Mouse (Mus musculus) brain, embryonic 18.5 days (tissue): ENCODE results near the gene Esrrg.

ENCODE experiments used
- DNase-seq: peaks from one replicate; pipeline ENCODE4 v3.0.0-alpha.2; 2012; ENCODE audit warnings: low read depth, low spot score

Esrrg gene

DNA sequence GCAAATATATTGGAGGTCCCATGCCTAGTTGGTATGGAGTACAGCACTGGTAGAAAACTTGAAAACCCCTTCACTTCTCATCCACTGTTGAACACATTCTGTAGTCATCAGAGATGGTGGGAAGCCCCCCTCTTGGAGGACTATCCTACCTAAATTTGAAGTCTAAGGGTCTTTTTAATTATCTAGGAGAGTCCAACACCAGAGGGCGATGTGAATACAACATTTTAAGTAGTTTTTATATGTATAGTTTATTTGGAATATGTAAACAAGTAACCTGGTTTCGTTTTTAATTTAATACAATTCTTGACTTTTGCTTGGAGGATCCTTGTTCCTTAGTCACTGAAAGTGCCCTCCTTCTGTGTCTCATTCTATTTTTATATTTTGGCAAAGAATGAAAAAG, 372.4 kb downstream of the Esrrg start:
- DNase-seq: no peak

DNA sequence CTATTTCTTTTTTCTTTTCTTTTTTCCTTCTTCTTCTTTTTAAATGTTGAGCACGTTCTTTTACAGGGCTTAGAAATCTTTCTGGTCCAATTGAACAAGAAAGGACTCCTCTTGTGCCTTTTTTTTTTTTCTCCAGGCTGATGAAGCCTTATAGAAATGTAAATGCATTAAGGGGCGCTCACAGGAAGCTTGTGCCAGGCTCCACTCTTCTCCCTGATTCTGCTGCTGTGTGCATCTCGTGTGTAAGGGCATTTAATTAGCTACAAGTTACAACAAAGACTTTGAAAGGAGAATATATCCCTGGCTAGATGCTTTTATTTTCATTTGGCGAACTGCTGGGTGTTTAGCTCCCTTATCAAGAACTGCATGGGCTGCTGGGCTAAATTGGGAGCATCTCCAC, 374.6 kb downstream of the Esrrg start:
- no peak for DNase-seq

DNA sequence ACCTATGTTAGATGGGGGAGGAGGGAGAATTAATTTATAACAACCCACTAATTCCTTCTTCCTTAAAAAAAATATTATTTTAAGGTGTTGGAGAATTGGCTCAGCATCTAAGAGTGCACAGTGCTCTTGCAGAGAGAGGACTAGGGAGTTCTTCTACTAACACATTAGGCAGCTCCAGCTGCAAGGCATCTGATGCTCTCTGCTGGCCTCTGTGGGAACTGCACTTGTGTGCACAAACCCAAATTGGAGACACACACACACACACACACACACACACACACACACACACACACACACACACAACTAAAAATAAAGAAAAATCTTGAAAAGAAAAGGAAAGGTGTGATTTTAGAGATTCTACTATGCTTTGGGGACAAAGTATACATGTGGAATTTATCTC, 381.6 kb downstream of the Esrrg start:
- no peak for DNase-seq

DNA sequence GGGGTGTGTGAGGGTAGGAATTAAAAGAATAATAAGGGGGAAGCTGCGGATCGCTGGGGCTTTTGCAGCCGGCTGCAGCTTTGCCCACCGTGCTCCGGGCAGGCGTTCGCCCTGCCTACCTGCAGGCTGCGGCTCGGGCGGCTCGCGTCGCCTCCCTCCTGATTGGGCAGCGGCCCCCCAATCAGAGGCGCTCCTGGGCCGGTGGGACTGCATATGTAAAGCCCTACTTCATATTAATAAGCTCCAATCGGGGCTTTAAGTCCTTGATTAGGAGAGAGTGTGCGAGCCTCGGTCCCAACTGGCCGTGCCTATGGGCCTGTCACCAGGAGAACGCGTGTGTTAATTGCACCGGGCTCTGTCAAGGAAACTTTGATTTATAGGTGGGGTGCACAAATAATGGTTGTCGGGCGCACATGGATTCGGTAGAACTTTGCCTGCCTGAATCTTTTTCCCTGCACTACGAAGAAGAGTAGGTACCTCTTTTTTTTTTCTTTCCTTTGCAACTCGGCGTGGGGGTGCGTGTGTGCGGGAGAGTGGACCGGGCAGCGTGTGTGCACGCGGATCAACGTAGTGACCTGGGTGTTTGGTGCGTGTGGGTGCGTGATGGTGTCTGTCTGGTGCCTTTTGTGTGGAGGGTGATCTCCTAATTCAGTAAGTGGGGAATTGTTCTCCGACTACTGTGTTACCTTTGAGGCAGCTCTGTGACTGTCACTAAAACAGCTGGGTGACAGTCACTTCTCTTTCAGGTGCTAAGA, 389.2 kb downstream of the Esrrg start:
- DNase-seq: peak; percentile 45

DNA sequence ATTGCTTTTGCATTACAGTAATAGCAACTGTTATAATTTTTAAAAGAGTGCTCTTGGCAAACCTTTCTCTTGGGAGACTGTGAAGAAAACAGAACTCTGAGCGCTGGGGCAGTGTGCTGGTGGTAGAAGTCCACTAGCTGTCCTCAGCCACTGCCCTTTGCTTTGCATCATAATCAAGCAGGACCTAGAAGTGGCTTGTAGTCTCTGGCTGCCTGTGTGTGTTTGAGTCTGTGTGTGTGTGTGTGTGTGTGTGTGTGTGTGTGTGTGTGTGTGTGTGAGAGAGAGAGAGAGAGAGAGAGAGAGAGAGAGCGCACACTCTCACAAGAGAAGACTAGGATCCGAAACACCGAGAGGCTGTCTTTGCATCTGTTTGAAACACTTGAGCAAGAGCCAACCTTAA, 390.5 kb downstream of the Esrrg start:
- no peak for DNase-seq

DNA sequence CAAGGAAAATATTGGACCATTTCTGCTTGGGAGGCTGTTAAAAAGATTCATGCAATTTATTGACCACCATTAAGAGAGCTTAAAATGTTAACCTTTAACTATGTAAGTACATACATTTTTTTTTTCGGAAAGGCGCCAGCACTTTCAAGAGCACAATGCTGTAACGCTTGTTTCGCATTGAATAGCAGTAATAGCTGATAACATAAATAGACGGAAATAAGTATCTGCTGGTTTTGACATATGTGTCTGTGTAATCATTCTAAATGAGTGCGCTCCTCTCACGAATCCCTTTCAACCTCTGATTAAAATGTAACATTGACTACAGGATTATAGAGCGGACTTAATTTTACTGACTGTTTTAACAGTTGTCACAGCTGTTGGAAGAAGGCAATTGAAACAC, 391.6 kb downstream of the Esrrg start:
- no peak for DNase-seq

DNA sequence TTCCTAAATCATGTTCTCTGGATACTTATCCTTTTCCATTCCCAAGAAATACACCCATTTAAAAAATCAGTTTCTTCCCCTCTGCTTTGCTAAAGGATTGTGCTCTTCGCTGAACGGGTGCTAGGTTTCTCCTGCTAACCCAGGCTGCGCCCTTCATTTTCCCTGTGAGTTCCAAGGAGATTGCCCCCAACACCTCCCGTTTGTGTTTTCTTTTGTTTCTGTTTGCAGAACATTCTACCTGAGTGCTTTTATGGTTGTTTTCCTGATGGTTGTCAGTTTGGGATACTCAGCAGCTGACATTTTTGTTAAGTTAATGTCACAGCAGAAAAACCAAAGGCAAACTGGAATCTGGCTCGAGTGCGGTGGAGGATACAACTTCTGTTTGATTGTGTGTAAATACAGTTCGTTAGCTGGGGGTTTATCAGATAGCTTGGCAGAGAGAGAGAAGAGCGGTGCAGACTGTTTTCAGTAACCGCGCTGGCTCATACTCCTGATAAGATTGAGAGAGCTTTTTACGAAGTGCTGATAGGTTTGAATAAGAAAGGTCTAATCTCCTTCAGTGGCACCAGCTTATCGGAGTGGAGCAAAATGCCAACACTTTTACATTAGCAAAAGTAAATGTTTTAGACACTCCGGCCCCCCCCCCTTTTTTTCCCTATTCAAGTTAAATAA, 398.4 kb downstream of the Esrrg start:
- no peak for DNase-seq

DNA sequence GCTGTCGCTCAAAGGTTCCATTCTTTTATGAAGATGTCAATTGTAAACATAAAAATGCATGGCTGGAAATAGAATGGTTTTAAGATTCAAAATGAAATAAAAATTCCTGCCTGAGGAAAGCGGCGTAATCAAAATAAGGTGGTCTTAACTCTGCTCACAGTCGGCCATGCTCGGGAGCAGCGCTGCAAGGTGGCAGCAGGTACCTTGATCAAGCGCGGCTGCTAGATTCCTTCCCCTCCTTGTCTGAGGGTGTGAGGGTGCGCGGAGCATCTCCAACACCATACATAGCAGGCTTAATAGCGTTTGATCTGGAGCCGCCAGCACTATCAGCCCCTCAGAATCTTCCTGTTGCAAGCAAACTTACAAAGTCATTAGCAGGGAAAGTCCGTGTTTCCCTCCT, 399.9 kb downstream of the Esrrg start:
- no peak for DNase-seq

DNA sequence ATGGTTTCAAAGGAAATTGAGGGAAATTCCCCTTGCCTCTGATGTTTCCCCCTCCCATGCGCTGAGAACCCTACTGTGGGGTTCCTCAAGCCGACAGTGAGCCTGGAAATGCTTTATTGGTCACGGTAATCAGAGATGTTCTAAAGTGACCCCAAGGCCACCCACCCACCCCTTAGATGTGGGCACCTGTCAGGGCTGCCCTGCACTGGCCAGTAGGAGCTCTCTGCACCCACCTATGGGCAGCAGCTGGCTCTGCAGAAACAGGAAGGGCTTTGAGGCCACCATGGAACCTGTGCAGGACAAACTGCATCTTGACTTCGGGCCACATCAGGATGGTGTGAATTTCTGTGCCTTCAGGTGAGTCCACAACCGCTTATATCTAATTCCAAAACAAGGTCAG, 401.3 kb downstream of the Esrrg start:
- no peak for DNase-seq

DNA sequence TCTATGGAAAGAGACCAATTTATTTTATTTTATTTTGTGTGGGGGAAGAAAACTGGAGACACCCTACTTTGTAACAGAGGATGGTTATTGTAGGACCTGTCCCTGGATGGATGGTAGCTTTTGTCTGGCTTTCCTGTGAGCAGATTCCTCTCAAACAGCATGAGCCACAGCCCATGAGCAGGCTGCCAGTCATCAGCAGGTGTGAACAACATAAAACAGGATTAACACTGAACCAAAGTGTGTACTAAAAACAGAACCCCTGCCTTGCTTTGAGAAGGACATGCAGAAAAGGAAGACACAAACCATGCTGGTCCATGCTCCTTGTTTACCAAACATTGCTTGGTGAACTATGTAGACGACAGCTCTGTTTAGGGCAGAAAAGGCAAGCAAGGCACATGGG, 402.3 kb downstream of the Esrrg start:
- no peak for DNase-seq

DNA sequence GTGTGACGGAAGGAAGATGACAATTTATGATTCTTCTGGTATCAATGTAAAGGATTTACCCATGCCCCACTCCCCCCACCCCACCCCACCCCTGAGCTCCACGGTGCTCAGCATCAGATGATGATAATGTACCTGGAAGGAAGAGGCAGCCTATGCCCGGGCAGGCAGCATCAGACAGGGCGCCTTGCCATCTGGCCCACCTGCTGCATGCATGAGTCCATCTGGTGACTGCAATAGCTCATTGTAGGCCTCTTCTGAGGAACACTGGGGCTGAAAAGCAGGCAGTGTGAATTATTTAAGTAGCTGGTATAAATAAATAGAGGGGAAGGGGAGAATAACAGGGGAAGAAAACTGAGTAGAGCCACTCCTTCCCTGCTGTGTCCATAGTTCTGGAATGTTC, 405.8 kb downstream of the Esrrg start:
- no peak for DNase-seq

DNA sequence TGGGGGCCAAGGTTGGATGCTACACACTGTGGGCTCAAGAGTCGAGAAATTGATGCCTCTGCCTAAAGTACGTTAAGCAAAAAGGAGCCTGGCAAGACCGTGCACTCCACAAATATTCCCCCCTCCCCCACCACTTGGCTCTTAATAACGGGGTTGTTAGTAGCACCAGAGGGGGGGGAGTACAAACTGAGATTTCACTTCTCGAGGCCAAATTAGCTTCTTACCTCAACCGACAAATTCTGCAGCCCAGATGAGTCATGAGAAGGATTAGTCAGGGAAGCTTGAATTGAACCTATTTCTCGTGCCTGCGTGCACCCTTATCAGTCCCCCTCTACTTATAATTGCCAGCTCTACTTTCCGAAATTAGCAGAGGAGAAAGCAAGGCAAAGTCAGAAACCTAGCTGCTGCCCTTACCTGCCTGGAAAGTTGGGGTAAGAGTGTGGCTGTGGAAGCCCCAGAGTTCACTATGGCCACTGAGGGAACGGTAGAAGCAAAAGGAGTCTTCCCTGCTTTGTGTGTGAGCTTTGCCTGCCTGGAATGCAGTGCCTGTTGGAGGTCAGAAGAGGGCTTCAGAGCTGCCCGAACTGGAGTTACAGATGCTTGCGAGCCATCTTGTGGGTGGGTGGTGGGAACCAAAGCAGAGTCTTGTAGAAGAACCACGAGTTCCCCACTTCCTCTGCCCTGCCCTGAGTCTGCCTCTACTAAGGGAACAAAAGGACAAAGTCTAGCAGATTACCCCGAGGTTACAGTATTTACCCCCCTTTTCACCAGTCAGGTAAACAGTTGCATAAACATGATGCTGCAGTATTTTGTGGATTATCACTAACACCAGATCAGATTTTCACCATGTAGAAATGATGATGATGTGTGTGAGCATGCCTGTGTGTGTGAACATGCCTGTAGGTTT, 409.6 kb downstream of the Esrrg start:
- no peak for DNase-seq

DNA sequence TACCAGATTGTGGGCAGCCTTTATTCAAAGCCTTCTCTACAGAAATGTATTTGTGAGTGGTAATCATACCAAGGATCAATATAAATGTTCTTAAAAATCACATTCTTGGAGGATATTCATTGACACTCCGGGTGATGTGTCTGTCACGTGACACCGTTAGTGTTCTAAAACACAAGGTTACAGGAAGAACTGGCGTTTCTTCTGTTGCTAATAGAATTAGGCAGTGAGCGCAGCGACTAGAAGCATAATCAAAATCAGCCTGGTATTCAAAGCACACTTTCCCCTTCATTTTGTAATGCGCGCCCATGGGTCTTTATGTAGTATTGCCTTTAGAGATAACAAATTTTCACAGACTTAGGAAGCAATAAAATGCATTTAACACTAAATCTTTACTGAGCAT, 420.6 kb downstream of the Esrrg start:
- DNase-seq: no peak

DNA sequence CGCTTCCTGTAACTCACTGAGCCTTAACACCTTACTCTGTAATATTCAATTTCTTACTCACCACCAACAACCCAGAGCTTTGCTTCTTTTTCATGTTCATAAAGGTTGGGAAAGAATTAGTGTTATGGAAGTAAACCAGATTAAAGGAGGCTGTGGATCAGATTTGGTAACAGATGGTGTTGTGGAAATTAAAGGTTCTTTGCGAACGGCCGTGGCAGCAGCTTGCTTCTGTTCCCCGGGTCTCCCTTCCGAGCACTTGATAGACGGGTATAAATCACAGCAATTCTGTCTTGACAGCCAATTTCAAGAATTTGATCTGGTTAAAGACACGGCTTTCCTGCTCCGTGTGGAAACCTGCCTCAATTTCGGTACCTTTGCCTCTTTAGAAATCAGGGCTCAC, 421.5 kb downstream of the Esrrg start:
- DNase-seq: no peak

DNA sequence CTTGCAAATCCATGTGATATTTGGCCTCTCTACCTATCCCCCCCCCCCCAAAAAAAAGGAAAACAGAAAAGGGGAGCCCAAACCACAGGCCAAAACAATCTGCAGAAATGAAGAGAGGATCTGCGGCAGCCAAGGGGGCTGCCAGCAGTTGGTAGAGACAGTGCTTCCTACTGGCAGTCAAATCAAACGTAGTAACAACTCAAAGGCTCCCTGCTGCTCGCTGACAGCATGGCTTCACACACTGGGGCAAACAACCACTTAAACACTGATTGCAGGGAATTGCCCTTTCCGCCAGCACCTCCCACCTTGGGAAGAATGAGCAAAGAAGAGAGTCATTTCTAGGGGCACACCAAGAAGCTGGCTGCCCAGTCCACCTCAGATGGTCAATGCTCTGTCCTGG, 422.7 kb downstream of the Esrrg start:
- no peak for DNase-seq

DNA sequence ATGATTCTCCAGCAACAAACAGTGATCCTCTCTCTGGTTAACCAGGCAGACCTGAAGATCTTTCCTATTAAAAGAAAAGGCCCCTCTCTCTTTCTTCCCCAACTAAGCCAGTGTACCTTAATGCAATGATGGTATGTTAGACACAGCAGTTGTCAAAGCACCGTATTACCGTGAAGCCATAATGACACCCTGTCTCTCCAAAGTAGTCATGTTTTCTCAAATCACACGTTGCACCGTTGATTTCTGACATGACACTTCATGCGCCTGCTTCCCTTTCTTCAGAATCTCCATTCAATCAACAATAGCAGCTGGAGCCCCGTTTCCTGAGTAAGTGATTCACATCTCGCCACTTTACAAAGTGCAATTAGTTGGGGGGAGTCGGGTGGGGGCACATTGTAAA, 427.4 kb downstream of the Esrrg start:
- DNase-seq: no peak

DNA sequence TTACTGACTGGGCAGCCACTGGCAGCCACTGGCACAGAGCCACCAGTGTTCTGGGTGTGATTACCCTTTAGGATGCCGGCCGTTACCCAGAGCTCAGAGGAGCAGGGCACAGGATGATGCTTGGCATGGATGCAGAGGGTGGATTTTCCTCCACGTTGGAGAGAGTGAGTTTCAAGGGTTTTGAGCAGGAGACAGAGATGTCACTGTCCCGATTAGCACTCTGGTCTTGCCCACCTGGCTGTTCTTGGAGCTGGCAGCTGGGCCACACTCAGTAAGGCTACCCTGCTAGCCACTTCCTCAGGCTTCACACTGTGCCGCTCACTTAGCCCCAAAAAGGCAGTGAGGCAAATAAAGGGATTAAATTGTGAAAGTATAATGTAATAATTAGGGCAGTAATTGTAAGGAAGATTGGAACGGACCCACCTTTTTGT, 438.1 kb downstream of the Esrrg start:
- no peak for DNase-seq

DNA sequence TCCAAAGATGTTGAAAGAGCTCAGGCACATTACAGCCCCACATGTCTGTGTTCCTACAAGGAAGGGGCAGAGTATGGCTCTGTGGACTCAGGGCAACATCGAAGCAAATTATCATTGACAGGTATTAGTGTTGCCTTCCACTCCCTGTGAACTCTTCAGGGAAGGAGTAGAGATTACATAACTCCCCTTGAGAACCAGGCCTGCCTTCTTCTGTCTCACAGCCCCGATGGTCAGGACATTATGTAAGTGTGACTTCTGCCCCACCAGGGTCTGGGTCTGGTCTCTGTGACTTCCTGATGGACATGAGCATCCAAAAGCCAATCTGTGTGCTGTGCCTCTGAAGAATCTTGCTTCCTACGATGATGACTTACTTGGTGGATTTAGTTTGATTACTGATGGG, 438.6 kb downstream of the Esrrg start:
- DNase-seq: no peak

DNA sequence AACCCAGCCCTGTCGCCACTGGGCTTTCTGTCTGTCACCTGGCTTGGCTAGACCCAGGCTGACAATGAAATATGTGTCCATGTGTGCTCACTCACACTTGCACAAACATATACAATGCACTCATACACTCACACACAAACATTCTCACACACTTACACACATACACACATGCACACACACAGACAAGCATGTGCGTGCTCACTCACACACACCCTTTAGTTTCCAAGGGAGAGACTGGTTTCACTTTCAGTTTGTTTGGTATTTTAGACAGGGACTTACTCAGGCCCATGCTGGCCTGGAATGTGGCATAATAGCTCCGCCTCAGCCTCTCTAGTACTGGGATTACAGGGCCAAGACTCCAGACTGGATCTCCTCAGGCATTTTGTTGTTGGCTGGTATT, 447.3 kb downstream of the Esrrg start:
- DNase-seq: no peak

DNA sequence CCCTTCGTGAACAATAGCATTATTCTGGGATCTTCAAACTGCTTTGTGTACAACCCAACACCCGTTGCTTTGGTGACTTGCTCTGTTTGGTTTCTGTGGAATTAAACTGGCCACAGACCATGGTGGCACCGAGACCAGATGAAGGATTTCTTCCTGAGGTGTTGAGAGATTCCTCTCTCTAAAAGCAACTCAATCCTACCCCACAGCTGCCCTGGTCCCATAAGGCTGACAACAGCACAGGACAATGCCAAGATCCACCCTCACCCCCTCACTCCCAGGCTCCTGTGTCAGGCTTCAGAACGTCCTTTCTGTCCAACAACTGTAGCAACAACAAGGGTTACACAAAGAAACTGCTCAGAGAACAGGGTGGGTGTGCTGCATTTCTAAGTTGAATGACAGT, 449.3 kb downstream of the Esrrg start:
- no peak for DNase-seq

DNA sequence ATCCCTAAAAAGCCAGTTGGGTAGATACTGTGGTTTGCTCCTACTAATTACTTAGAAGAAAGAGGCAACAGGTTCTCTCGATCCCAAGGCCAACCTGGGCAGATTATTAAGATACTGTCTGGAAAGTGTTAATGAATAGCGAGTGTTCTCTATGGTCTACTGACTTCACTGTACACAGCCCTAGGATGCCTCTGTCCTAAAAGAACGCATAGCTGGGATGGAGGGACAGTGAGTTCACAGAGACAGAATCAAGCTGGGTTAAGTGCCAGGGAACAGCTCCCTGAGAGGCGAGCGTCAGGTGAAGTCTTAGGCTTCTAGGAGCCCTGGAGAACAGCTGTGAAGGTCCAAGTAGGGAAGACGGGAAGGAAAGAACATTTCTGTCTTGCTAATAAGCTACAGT, 450.4 kb downstream of the Esrrg start:
- no peak for DNase-seq

DNA sequence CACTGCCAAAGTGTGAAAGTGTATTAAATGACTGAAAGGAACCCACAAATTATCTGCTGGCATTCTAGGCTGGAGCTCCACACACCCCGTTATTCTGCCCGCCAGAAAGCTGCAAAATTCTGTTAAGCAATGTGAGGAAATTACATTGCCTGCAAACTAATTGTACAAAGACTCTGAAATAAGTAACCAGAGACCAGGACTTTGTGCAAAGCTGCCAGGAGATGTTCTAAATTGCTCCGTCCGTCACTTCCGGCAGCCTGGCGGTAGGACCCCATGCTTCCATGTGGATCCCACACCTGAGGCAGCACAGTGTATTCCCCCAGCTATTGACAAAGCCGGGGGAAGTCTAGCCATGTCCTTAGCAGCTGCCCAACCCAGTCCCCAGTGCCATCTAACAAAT, 451.9 kb downstream of the Esrrg start:
- DNase-seq: no peak

DNA sequence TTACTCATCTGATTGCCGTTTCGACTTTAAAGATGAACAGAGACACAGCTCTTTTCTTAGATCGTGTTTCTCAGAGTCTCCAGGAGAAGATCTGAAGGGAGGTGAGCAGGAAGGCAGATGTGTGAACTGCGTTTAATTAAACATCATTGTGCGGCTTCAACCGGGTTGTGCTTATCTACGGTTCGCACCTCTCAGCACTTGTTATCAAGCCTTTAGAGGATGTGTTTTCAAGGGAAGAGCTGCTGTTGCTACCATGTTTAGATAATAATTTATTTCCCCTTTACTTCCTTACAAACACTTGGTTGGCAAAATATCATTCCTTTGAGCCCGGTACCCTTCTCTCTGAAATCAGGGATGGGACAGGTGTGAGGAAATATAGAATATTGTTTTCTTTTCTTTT, 460.2 kb downstream of the Esrrg start:
- DNase-seq: no peak
